Mouse (Mus musculus) layer of hippocampus, adult 9-10 months (tissue): ENCODE measurements around the gene Aggf1.

Experiments used
- DNase-seq: peaks from one replicate; pipeline ENCODE4 v3.0.0; 2022; ENCODE audit warnings: low spot score

Aggf1 gene

DNA sequence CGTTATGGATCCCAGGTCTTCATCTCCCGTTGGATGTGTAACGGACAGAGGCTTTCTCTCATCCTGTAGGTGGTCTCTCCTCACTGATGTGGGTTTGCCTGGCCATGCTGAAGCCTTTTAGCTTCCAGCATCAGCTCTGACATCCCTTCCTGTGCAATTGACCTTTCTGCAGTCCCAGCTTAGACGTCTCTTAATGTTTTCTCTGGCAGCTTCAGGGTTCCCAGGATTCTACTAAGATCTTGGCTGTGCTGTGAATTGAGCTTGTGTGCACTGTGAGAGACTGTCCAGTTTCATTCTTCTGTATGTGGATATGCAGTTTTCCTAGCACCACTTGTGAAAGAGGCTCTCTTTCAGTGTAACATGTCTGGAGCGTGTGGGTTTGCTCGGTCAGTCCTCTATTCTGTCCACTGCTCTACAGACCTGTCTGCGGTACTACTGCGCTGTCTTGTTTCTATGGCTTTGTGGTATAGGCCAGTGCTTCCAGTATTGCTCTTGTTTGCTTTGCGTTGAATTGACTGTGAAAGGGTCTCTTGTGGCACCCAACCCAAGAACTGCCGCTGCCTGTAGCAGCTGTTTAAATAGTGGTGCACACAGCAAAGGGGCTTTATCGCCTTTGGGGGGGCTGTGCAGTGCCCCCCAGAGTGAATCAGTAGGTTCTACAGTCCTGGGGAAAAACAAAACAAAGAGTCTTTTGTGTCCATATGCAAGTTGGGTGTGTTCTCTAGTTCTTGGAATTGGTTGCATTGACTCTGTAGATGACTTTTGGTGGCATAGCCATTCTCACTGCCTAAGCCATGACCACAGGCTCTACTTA, 42.9 kb downstream of the Aggf1 start:
- no peak for DNase-seq

GRCm38 (mm10) chr13:95330507-95330906, 44.6 kb downstream of the Aggf1 start:
- no peak for DNase-seq

DNA sequence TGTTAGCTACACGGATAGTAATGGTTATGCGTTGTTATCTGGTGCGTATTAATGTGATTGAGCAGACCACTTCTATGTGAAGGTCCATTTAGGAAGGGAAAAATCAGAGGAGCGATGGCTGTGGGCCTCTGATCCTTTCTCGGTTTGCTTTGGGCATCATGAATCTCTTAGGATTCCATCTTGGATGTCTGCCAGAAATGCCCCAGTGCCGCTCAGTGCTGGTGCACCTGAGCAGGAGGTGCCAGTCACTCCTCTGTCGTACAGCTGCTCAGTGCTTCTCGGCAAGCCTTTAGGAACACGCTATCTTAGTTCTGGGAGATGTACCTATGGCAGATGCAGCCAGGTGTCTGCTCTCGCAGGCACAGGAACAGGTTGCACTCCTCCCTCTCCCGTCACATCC, 46.4 kb downstream of the Aggf1 start:
- no peak for DNase-seq

GRCm38 (mm10) chr13:95327345-95327741, 47.8 kb downstream of the Aggf1 start:
- DNase-seq = no peak

- no peak for DNase-seq
These were observed 48.4 kb downstream of the Aggf1 start for GRCm38 (mm10) chr13:95326611-95327344.

GRCm38 (mm10) chr13:95325907-95326550, 49.1 kb downstream of the Aggf1 start:
- DNase-seq = no peak

DNA sequence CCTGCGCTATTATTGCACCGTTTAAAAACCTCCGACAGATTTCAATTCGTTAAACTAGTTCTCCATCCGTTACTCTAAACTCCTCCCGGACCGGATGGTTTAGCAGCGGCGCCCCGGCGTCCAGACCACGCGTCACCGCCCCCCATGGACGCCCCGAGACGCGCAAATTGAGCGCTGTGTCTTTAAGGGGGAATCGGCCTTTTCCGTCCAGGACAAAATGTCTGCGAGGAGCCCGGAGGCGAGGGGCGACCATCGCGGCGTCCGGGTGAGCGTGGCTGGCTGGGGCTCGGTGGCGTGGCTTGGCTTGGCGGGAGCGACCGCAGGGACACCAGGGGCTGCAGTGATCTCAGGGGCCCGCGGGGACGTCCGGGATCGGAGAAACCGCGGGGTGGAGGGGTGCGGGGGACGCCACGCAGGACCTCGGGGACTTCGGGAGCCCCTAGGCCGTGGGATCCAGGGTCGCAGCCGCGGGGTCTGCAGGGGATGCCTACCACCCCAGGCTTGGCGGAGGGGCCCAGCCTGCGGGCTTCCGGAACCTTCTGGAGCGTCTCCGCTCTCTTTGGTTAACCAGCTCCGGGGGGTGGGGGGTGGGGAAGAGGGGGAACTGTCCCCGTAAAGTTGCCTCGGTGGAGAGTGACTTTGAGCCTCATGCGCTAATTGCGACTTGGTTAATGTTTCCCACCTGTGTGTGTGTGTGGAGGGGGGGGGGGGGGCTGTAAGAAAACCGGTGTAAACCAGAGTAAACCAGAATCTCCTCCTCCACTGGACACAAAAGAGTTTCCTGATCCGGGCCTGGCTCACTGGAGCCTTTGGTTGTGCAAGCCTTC, 49.9 kb downstream of the Aggf1 start:
- DNase-seq = no peak

DNA sequence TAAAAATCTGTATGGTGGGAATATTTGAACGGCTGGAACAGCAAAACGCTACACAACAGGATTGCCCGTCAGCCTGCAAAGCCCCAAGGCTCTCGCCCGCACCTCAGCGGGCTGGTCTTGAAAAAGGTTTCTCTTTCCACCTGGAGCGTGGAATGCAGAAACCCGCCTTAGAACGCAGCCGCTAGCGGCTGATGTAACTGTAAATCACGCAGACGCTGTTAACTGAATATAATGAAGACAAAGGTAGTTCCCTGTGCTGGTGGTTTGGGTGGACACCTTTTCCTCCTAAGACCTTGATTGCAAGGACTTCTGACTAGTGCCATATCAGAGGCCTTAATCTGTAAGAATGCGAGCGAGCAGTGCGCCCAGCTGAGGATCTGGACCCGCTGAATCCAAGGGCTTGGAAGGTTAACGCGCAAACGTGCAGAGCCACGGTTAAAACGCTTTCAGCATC, 50.5 kb downstream of the Aggf1 start:
- DNase-seq = no peak

- DNase-seq = no peak
These were observed 51.1 kb downstream of the Aggf1 start for GRCm38 (mm10) chr13:95323950-95324625.

DNA sequence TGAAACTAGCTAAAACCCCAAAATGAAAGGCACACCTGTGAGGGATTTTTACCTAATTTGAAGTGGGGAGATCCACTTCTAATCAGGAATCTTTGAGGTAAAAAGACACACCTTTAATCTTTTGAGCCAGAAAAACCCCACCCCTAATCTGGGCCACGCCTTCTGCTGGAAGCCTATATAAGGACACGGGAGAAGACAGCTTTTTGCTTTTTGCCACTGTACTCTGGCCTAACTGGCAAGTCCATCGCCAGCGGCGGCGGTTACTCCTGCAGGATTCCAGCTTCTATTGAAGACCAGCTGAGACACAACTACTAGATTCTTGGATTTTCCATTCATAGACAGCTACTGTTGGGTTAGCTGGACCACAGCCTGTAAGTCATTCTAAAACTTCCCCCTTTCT, 51.8 kb downstream of the Aggf1 start, which contains the start of gene Zbed3:
Gene Zbed3 (plus strand): TSS at position 213 of the 400 bp plus-strand sequence.
- DNase-seq = no peak

- no peak for DNase-seq
These were observed 54.7 kb downstream of the Aggf1 start for GRCm38 (mm10) chr13:95320451-95320850.

DNA sequence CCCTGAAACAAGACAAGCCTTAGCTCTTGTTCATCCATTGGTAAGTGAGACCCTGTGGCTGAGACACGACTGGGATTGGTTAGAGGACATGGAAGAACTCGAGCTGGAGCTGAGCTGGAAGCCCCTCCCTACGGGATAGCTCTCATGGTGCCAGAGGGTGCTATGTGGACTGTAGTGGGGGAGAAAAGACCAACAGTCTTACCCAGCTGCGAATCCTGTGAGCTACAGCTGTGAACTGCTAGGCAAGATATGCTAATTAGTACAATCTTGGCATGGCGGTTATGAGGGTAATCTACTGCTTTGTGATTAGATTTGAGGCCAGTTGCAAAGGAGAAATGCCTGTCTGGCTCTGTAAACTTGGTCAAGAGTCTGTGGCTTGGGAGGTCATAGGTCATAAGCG, 56.0 kb downstream of the Aggf1 start:
- no peak for DNase-seq

- DNase-seq = no peak
These were observed 63.1 kb downstream of the Aggf1 start for GRCm38 (mm10) chr13:95312016-95312415.

DNA sequence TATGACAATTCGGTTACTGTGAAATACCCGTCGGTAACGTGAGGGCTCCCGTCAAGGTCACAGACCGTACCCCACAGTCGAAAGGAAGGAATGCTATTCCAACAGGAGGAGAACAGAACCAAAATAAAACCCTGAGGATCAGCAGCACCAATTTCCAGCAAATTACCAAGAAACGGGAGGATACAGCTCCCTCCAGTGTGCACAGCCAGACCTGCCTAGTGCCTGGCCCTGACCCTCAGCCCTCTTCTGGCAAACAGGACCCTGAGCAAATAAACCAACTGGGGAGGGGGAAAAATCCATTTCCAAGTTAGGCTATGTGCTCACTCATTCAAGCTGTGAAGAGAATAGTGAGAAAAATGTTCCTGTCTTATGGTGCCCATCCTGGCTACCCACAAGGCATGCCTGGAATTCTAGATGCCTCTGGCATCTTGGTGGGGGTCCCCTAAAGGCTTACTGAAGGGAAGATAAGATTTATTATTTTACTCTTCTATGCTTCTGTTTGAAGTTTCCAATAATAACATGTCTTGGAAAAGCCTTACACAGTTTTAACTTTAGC, 68.0 kb downstream of the Aggf1 start:
- DNase-seq = no peak

- no peak for DNase-seq
These were observed 68.6 kb downstream of the Aggf1 start for GRCm38 (mm10) chr13:95306596-95306995.
